24 mouse cellular contexts compared by ENCODE assay signal in genomic region chr5:147542291-147542690, GRCm38 (mm10).
DNase-seq lines count a peak whose midpoint lies in the region; ATAC-seq and TF ChIP-seq lines count a peak whose summit lies in the region.
"Had no signal": no experiment of that assay in that cellular context is flagged by ENCODE, and none has a peak within 500 bp of the region (broad histone marks: within the 10 kb centered on the region; RNA-seq: fewer than 3 reads in every experiment).

No protein-coding gene starts in this region.

- no peaks in the 10 kb centered on the region for H3K27me3 ChIP-seq in kidney, postnatal 0 days (ENCODE audit: insufficient read depth, low read length)
- H3K27me3 ChIP-seq: hindbrain, embryonic 12.5 days; limb, embryonic 12.5 days; megakaryocyte, embryonic 14.5 days; midbrain, embryonic 15.5 days had no signal

- H3K9ac ChIP-seq in kidney, postnatal 0 days (ENCODE audit: low read depth, low read length): no peak overlapping the region
- H3K9ac ChIP-seq: hindbrain, embryonic 12.5 days; limb, embryonic 12.5 days; midbrain, embryonic 15.5 days had no signal

- H3K27ac ChIP-seq in kidney, postnatal 0 days: no peak overlapping the region
- H3K27ac ChIP-seq: forebrain, embryonic 10.5 days; hindbrain, embryonic 12.5 days; limb, embryonic 12.5 days; midbrain, embryonic 15.5 days had no signal

- H3K9me3 ChIP-seq in kidney, postnatal 0 days (replicated peaks; ENCODE audit: low read length): no peaks in the 10 kb centered on the region
- H3K9me3 ChIP-seq: forebrain, embryonic 10.5 days; hindbrain, embryonic 12.5 days; limb, embryonic 12.5 days; megakaryocyte, embryonic 14.5 days; midbrain, embryonic 15.5 days had no signal

- no peaks in the 10 kb centered on the region for H3K4me1 ChIP-seq in kidney, postnatal 0 days (replicated peaks; ENCODE audit: insufficient read depth, low read length)
- H3K4me1 ChIP-seq: forebrain, embryonic 10.5 days; hindbrain, embryonic 12.5 days; limb, embryonic 12.5 days; midbrain, embryonic 15.5 days had no signal

- ATAC-seq in kidney, postnatal 0 days (replicated peaks; ENCODE audit: low FRiP score, low read depth): no peak
- peak; percentile 71 for ATAC-seq in granulocyte monocyte progenitor cell, adult 5-6 weeks (replicated peaks; ENCODE audit: poor library complexity, severe bottlenecking)
- ATAC-seq: inflammation-experienced regulatory T-cells, adult 6 months; midbrain, embryonic 15.5 days had no signal

- H3K4me2 ChIP-seq in kidney, postnatal 0 days (ENCODE audit: low read length): no peak overlapping the region
- H3K4me2 ChIP-seq: heart, embryonic 11.5 days; hindbrain, embryonic 12.5 days; limb, embryonic 12.5 days; midbrain, embryonic 15.5 days had no signal

- peaks cover 60% of the 10 kb centered on the region for H3K36me3 ChIP-seq in kidney, postnatal 0 days (ENCODE audit: insufficient read depth, low read length)

- 42% methylated on average over 6 of the region's 6 CpGs for WGBS in kidney, postnatal 0 days

- DNase-seq in kidney, postnatal 0 days (ENCODE audit: low spot score): peak; percentile 19
- DNase-seq in kidney, adult 18-20 months: no peak
- peak; percentile 12 for DNase-seq in lung, postnatal 36 days
- DNase-seq in lung, postnatal 4 days: no peak
- DNase-seq in skeletal muscle tissue, adult 2 months (ENCODE audit: low read depth, low spot score): peak; percentile 77
- no peak for DNase-seq in thymus, postnatal 0 days (ENCODE audit: low spot score)
- DNase-seq: adrenal gland, adult 8-10 months; cerebellum, adult 9-11 months; gastrocnemius, postnatal 10 days; heart, postnatal 10 days; kidney, adult 9 months; kidney, postnatal 36 days; lung, adult 2 months; retina, postnatal 1 day; right cerebral cortex, postnatal 4 days; thymus, postnatal 25 days had no signal

- H3K4me3 ChIP-seq in kidney, postnatal 0 days (replicated peaks; ENCODE audit: low read depth, low read length): no peak overlapping the region
- H3K4me3 ChIP-seq: forebrain, embryonic 10.5 days; hindbrain, embryonic 12.5 days; limb, embryonic 12.5 days; megakaryocyte, embryonic 14.5 days; midbrain, embryonic 15.5 days had no signal

- no peak for TF ChIP-seq CTCF in kidney, postnatal 0 days (IDR thresholded peaks at IDR 0.05; ENCODE audit: low read depth)

Comparison
In these comparisons a context has a peak if more than half of its experiments do, and no peak if none do; other contexts are left out.
1. DNase-seq: peak in kidney, postnatal 0 days (single experiment), lung, postnatal 36 days (single experiment) and skeletal muscle tissue, adult 2 months (single experiment); none in kidney, adult 18-20 months (single experiment), lung, postnatal 4 days (0 of 2) and thymus, postnatal 0 days (single experiment).